Mouse (Mus musculus) megakaryocyte, embryonic 14.5 days (primary cell): Measurements from ENCODE around the gene Unc5c.

ENCODE experiments used
- FLI1 ChIP-seq: IDR thresholded peaks from 2 replicates; pipeline ENCODE4 v1.6.1; 2012; ENCODE audit warnings: low read length, inconsistent platforms, mixed read lengths
- GATA1 ChIP-seq: IDR thresholded peaks from 3 replicates; pipeline ENCODE4 v1.6.1; 2012; ENCODE audit warnings: mixed read lengths, low read length, inconsistent platforms, borderline replicate concordance

- TF ChIP-seq GATA1 (no peak), FLI1 (no peak)
These were observed 194.2 kb downstream of the Unc5c start for GRCm38 (mm10) chr3:141659041-141659789.
